Mouse (Mus musculus) retina, embryonic 14.5 days (tissue): Measurements from ENCODE around the gene Iqschfp.

Experiments
- DNase-seq: peaks from one replicate; pipeline ENCODE4 v3.0.0-alpha.2; 2015; ENCODE audit warnings: low spot score

The Iqschfp gene

GRCm38 (mm10) chr3:68493586-68494295 is 601.7 kb downstream of the Iqschfp start:
- DNase-seq, result peak; percentile 81

GRCm38 (mm10) chr3:68494296-68495095 is 602.5 kb downstream of the Iqschfp start:
- DNase-seq, result peak; percentile 56

- DNase-seq, result peak; percentile 70
These were observed 603.2 kb downstream of the Iqschfp start for GRCm38 (mm10) chr3:68495096-68495735.

- peak; percentile 24 for DNase-seq
These were observed 603.8 kb downstream of the Iqschfp start for GRCm38 (mm10) chr3:68495736-68496242.

GRCm38 (mm10) chr3:68496513-68496912 is 604.5 kb downstream of the Iqschfp start:
- DNase-seq, result no peak

GRCm38 (mm10) chr3:68499532-68500152 is 607.6 kb downstream of the Iqschfp start:
- no peak for DNase-seq

GRCm38 (mm10) chr3:68504838-68505237 is 612.8 kb downstream of the Iqschfp start:
- DNase-seq, result no peak

GRCm38 (mm10) chr3:68506769-68507318 is 614.8 kb downstream of the Iqschfp start:
- no peak for DNase-seq

GRCm38 (mm10) chr3:68508629-68509028 is 616.6 kb downstream of the Iqschfp start:
- peak; percentile 37 for DNase-seq

GRCm38 (mm10) chr3:68510872-68511271 is 618.8 kb downstream of the Iqschfp start:
- DNase-seq, result no peak

GRCm38 (mm10) chr3:68511744-68512143 is 619.7 kb downstream of the Iqschfp start:
- DNase-seq, result no peak

- DNase-seq, result no peak
These were observed 620.3 kb downstream of the Iqschfp start for GRCm38 (mm10) chr3:68512327-68512726.

- DNase-seq, result no peak
These were observed 621.5 kb downstream of the Iqschfp start for GRCm38 (mm10) chr3:68513340-68514119.

GRCm38 (mm10) chr3:68514120-68514497 is 622.1 kb downstream of the Iqschfp start:
- DNase-seq, result no peak

- no peak for DNase-seq
These were observed 622.7 kb downstream of the Iqschfp start for GRCm38 (mm10) chr3:68514717-68515116.

GRCm38 (mm10) chr3:68516393-68517081 is 624.5 kb downstream of the Iqschfp start:
- no peak for DNase-seq

GRCm38 (mm10) chr3:68517236-68517635 is 625.2 kb downstream of the Iqschfp start:
- no peak for DNase-seq

GRCm38 (mm10) chr3:68518041-68518440 is 626.0 kb downstream of the Iqschfp start:
- DNase-seq, result no peak

GRCm38 (mm10) chr3:68518586-68518985 is 626.6 kb downstream of the Iqschfp start:
- no peak for DNase-seq

GRCm38 (mm10) chr3:68525361-68525878 is 633.4 kb downstream of the Iqschfp start:
- no peak for DNase-seq
